Mouse (Mus musculus): Measurements from ENCODE around the gene Vps13c.

Gene Vps13c

GRCm38 (mm10) chr9:68022311-68023043 is 182.3 kb downstream of the Vps13c start:
- no peak for DNase-seq

- DNase-seq: no peak
Measured at GRCm38 (mm10) chr9:68028631-68029030, 188.4 kb downstream of the Vps13c start.

GRCm38 (mm10) chr9:68033771-68034170 is 193.6 kb downstream of the Vps13c start:
- DNase-seq: no peak
